ENCODE assay signal across 21 mouse cellular contexts in the genomic region with DNA sequence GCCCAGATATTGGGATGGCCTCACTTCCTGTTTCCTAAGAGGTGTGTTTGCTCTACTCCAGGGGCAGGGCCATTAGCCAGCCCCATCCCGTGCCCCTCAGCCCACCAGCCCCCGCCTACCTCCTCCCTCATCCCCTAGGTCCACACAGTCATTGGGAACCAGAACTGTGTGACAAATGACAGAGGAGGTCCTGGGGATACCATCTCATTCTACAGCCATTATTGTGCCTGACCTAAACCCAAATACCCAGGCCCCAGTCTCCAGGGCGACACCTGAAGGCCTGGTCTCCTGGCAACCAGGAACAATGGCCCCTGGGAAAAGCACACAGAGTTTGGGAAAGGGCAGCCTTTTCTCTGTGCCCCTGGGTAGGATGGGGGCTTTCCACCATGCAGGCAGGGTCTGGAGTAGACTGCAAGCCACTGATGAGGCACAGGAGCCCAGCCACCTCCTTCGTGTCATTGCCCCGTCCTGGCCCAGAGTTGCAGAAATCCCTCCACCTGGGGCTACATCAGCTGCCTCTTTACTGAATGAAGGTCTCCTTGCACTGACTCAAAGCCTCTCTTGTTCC. TPM values are rescaled to one million over a fixed set of nuclear protein-coding genes. Genes with fewer than 3 reads are reported as not detected.
DNase-seq lines count a peak whose midpoint lies in the region; ATAC-seq lines count a peak whose summit lies in the region.
"Had no signal": no experiment of that assay in that cellular context is flagged by ENCODE, and none has a peak within 500 bp of the region (broad histone marks: within the 10 kb centered on the region; RNA-seq: fewer than 3 reads in every experiment).

No protein-coding gene starts in this region.

- H3K9me3 ChIP-seq in midbrain, embryonic 11.5 days (ENCODE audit: control insufficient read depth, low read length) = no peaks in the 10 kb centered on the region
- H3K9me3 ChIP-seq in midbrain, embryonic 16.5 days (replicated peaks; ENCODE audit: control insufficient read depth, low read length, poor library complexity, severe bottlenecking) = no peaks in the 10 kb centered on the region
- H3K9me3 ChIP-seq in hindbrain, embryonic 12.5 days (replicated peaks) = no peaks in the 10 kb centered on the region
- no peaks in the 10 kb centered on the region for H3K9me3 ChIP-seq in midbrain, embryonic 15.5 days
- H3K9me3 ChIP-seq: G1E; heart, embryonic 12.5 days; intestine, embryonic 15.5 days; stomach, embryonic 15.5 days had no signal

- no peak overlapping the region for H3K4me2 ChIP-seq in midbrain, embryonic 11.5 days
- no peak overlapping the region for H3K4me2 ChIP-seq in midbrain, embryonic 16.5 days (ENCODE audit: low read length)
- no peak overlapping the region for H3K4me2 ChIP-seq in hindbrain, embryonic 12.5 days (replicated peaks)
- no peak overlapping the region for H3K4me2 ChIP-seq in midbrain, embryonic 15.5 days
- H3K4me2 ChIP-seq: heart, embryonic 12.5 days; intestine, embryonic 15.5 days; stomach, embryonic 15.5 days had no signal

- H3K36me3 ChIP-seq in midbrain, embryonic 11.5 days (ENCODE audit: control insufficient read depth, insufficient read depth, low read length) = no peaks in the 10 kb centered on the region
- no peaks in the 10 kb centered on the region for H3K36me3 ChIP-seq in midbrain, embryonic 16.5 days (ENCODE audit: control insufficient read depth, insufficient read depth, low read length)
- no peaks in the 10 kb centered on the region for H3K36me3 ChIP-seq in hindbrain, embryonic 12.5 days
- H3K36me3 ChIP-seq in midbrain, embryonic 15.5 days (replicated peaks) = no peaks in the 10 kb centered on the region
- H3K36me3 ChIP-seq: G1E; heart, embryonic 12.5 days; intestine, embryonic 15.5 days; stomach, embryonic 15.5 days had no signal

- H3K4me3 ChIP-seq in midbrain, embryonic 11.5 days (ENCODE audit: low read depth, low read length) = no peak overlapping the region
- H3K4me3 ChIP-seq in midbrain, embryonic 16.5 days (ENCODE audit: low read depth, low read length) = no peak overlapping the region
- H3K4me3 ChIP-seq in hindbrain, embryonic 12.5 days = no peak overlapping the region
- H3K4me3 ChIP-seq in midbrain, embryonic 15.5 days = no peak overlapping the region
- H3K4me3 ChIP-seq: erythroblast, embryonic 14.5 days; heart, embryonic 12.5 days; intestine, embryonic 15.5 days; stomach, embryonic 15.5 days had no signal

- peak; percentile 77 for ATAC-seq in midbrain, embryonic 11.5 days (ENCODE audit: low FRiP score)
- ATAC-seq in midbrain, embryonic 16.5 days = no peak
- ATAC-seq in hindbrain, embryonic 12.5 days (ENCODE audit: low FRiP score) = peak; percentile 61
- ATAC-seq in midbrain, embryonic 15.5 days (replicated peaks) = no peak
- no peak for ATAC-seq in megakaryocyte progenitor cell, adult 5-6 weeks (replicated peaks; ENCODE audit: poor library complexity)
- ATAC-seq: CD4-positive, CD25-positive, alpha-beta regulatory T cell, adult 4 months; intestine, embryonic 15.5 days; liver, postnatal 0 days had no signal

- no peak overlapping the region for H3K9ac ChIP-seq in midbrain, embryonic 11.5 days (ENCODE audit: low read length)
- H3K9ac ChIP-seq in midbrain, embryonic 16.5 days (ENCODE audit: low read depth, low read length) = no peak overlapping the region
- no peak overlapping the region for H3K9ac ChIP-seq in hindbrain, embryonic 12.5 days
- H3K9ac ChIP-seq in midbrain, embryonic 15.5 days = no peak overlapping the region
- H3K9ac ChIP-seq: heart, embryonic 12.5 days; intestine, embryonic 15.5 days; liver, postnatal 0 days; stomach, embryonic 15.5 days had no signal

- H3K4me1 ChIP-seq in midbrain, embryonic 11.5 days (ENCODE audit: control insufficient read depth, insufficient read depth, low read length) = peaks cover 56% of the 10 kb centered on the region
- peaks cover 34% of the 10 kb centered on the region for H3K4me1 ChIP-seq in midbrain, embryonic 16.5 days (ENCODE audit: control insufficient read depth, insufficient read depth, low read length)
- peaks cover 63% of the 10 kb centered on the region for H3K4me1 ChIP-seq in hindbrain, embryonic 12.5 days
- peaks cover 41% of the 10 kb centered on the region for H3K4me1 ChIP-seq in midbrain, embryonic 15.5 days
- H3K4me1 ChIP-seq: stomach, embryonic 15.5 days had no signal

- 14% methylated on average over 5 of the region's 5 CpGs for WGBS in midbrain, embryonic 11.5 days
- 18% methylated on average over 5 of the region's 5 CpGs for WGBS in midbrain, embryonic 16.5 days
- WGBS in hindbrain, embryonic 12.5 days = 31% methylated on average over 5 of the region's 5 CpGs
- WGBS in midbrain, embryonic 15.5 days = 20% methylated on average over 5 of the region's 5 CpGs

- peaks cover 10% of the 10 kb centered on the region for H3K27me3 ChIP-seq in midbrain, embryonic 11.5 days (ENCODE audit: control insufficient read depth, insufficient read depth, low read length)
- no peaks in the 10 kb centered on the region for H3K27me3 ChIP-seq in midbrain, embryonic 16.5 days (ENCODE audit: control insufficient read depth, insufficient read depth, low read depth, low read length)
- peaks cover 45% of the 10 kb centered on the region for H3K27me3 ChIP-seq in hindbrain, embryonic 12.5 days
- H3K27me3 ChIP-seq in midbrain, embryonic 15.5 days (replicated peaks) = no peaks in the 10 kb centered on the region; the same call in 1 of the 2 replicates
- H3K27me3 ChIP-seq: intestine, embryonic 15.5 days; stomach, embryonic 15.5 days had no signal

- H3K27ac ChIP-seq in midbrain, embryonic 11.5 days (ENCODE audit: low read depth, low read length) = peak overlapping the region; percentile 83
- no peak overlapping the region for H3K27ac ChIP-seq in midbrain, embryonic 16.5 days (ENCODE audit: low read length)
- H3K27ac ChIP-seq in hindbrain, embryonic 12.5 days = peak overlapping the region; percentile 70
- H3K27ac ChIP-seq in midbrain, embryonic 15.5 days = peak overlapping the region; percentile 1; the same call in 1 of the 2 replicates
- H3K27ac ChIP-seq: intestine, embryonic 15.5 days; stomach, embryonic 15.5 days had no signal

- peak; percentile 94 for DNase-seq in midbrain, embryonic 11.5 days (ENCODE audit: low spot score, missing footprints)
- DNase-seq in testis, postnatal 14 days (ENCODE audit: low spot score) = no peak
- DNase-seq in B cell, adult 2 months = no peak
- DNase-seq: cerebellum, adult 9-10 months; kidney, postnatal 4 days; liver; liver, postnatal 0 days; lung, postnatal 4 days; right cerebral cortex, adult 18-20 months; spleen, adult 18-20 months had no signal

RNA-seq across cellular contexts. Expression of gene Slit1, which starts 44.5 kb away (rescaled TPM):
- 8.8 and 10.2 TPM in 2 replicates for polyA plus RNA-seq in midbrain, embryonic 11.5 days (2014; fragmentation: Nextera tagmentation; extraction: Ambion mirVana)
- 18.2 and 21.4 TPM in 2 replicates for polyA plus RNA-seq in midbrain, embryonic 16.5 days (2015; fragmentation: Nextera tagmentation; extraction: Ambion mirVana)
- 28.9 and 31.9 TPM in 2 replicates for polyA plus RNA-seq in hindbrain, embryonic 12.5 days (2016; fragmentation: Nextera tagmentation; extraction: Ambion mirVana)
- 23.9 and 26.7 TPM in 2 replicates for polyA plus RNA-seq in midbrain, embryonic 15.5 days (2015; fragmentation: Nextera tagmentation; extraction: Ambion mirVana)
- total RNA-seq in megakaryocyte progenitor cell, adult 5-6 weeks (2015) = not detected in 2 replicates
- total RNA-seq in megakaryocyte progenitor cell, adult 5-6 weeks (2017) = 0.03 and 0.29 TPM in 2 replicates
- total RNA-seq: monocyte, adult 5-6 weeks had no signal
- polyA plus RNA-seq: CD4-positive, CD25-positive, alpha-beta regulatory T cell, adult 4 months had no signal

Comparison
In these comparisons a context has a peak if more than half of its experiments do, and no peak if none do; other contexts are left out.
1. ATAC-seq: peak in midbrain, embryonic 11.5 days (single experiment) and hindbrain, embryonic 12.5 days (single experiment); none in midbrain, embryonic 16.5 days (single experiment), midbrain, embryonic 15.5 days (single experiment) and megakaryocyte progenitor cell, adult 5-6 weeks (single experiment).